Mouse (Mus musculus) T-helper 17 cell (primary cell): ENCODE measurements around the gene Tbk1.

ENCODE experiments used
- in situ Hi-C, 2 experiments: fragments of 300-600 bp; cut with MboI, MseI; formaldehyde crosslinking; loops; 1 replicate in 1 of 2; 2 replicates in 1 of 2; pipeline ENCODE4 v1.15.1; 2025; ENCODE audit warnings: high pct_unique_total_duplicates in 2 of 2

The Tbk1 gene

DNA sequence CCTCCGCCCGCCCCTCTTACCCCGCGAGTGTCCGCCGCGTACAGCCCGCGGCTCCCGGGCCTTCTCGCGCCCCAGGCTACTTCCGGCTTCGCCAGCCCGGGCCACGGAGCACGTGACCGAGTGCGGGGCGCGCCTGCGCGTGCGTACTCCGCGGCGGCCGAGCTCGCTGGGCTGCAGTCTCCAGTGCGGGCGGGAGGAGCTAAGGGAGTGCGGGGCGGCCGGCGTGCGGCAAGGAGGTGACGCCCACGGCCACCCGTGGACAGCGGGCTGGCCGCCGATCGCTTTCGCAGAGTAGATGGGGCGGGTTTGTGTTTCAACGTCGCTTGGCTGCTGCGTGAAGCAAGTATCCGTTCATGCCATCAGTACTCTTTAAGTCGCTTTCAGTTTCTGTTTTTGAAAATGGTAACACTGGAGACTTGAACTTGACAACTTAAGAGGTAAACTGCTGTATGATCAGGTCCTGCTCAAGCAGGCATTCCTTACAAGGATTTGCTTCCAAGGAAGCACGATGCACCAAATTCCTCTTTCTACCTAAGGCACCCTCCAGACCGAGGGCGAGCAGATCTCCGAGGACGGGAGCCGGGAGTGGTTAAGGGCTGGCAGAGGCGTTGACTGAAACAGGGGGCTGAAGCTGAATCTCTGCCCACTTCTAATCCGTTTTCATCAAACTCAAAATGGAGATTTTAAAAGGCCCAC lies at the start of gene Tbk1:
Gene Tbk1 (minus strand): TSS at position 113 of the 696 bp plus-strand sequence.
- in situ Hi-C loops, result no loop called here

DNA sequence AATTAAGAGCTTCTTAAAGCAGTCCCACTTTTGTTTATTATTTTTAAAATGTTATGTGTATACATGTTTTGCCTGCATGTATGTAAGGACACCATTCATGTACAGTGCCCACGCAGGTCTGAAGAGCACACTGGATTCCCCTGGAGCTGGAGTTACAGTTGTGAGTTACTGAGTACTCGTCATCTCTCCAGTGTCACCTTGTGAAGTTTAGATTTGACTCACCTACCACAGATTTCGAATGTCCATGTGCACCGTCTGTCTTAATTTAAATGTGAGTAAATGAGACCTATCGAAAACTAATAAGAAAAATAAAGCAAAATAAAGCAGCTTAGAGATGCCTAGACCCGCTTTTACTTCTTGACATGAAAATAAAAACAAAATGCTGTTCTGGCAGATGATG lies 49.7 kb upstream of the Tbk1 start:
- in situ Hi-C loops, result loop anchor here in 1 of 2 experiments (5.0 kb wide), 1 partner anchor 111 kb away; no protein-coding TSS in a partner anchor

DNA sequence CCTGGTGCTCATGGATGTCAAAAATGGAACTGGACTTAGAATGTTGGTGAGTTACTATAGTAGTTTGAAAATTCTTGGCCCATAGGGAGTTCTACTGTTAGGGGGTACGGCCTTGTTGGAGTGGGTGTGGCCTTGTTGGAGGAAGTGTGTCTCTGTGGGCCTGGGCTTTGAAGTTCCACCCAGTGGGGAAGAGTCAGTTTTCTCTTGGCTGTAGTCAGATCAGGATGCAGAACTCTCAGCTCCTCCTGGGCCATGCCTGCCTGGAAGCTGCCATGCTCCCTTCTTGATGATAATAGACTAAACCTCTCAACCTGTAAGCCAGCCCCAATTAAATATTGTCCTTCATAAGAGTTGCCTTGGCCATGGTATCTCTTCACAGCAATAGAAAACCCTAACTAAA lies 47.6 kb upstream of the Tbk1 start:
- in situ Hi-C loops, result loop anchor here in 1 of 2 experiments (5.0 kb wide), 1 partner anchor 408 kb away; no protein-coding TSS in a partner anchor

DNA sequence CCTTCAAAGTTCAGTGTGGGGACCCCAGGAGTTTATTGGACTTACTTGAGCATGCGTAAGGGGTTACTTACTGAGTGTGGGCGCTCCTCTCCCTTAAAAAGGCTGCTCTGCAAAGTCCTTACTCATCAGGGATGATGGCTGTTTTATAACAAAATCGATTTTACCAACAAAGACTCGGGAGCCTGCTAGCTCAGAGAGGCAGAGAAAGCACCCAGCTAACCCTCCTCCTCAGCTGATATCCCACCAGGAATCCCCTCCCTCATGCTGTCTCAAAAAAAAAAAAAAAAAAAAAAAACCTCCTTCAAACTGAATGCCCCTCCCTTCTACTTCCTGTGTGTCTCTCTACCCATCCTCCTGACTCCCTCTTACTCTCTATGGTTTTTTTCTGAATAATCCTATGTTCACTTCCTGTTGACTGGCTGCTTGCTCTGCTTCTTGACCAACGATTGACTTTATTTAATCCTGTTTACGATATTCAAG lies 42.0 kb upstream of the Tbk1 start:
- in situ Hi-C loops, result no loop called here

DNA sequence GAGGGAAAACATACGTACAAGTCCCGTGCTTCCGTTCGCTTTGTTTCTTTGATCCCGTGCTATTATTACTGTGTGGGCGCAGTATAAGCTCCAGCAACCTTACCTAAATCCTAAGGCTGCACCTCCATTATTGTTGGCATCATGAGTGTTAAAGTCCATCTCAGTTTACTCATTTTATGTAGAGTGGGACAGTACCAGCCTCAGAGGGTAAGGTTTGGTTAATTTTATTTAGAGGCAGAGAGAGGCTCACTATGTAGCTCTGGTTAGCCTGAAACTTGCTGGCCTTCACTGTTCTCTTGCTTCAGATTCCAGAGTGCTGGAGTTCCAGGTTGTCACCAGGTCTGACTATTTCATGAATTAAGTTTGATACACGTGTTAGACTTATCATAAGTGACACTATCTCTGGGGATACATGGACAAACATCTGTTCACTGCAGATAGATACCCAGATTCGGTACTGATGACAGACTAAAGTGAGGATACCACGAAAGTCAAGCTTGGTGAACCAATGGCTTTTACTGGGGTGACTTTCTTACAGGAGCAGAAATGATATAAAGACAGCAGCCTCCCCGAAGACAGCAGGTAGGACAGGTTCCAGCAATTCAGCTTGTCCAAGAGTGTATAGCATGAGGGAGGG lies 40.7 kb upstream of the Tbk1 start:
- in situ Hi-C loops, result no loop called here

DNA sequence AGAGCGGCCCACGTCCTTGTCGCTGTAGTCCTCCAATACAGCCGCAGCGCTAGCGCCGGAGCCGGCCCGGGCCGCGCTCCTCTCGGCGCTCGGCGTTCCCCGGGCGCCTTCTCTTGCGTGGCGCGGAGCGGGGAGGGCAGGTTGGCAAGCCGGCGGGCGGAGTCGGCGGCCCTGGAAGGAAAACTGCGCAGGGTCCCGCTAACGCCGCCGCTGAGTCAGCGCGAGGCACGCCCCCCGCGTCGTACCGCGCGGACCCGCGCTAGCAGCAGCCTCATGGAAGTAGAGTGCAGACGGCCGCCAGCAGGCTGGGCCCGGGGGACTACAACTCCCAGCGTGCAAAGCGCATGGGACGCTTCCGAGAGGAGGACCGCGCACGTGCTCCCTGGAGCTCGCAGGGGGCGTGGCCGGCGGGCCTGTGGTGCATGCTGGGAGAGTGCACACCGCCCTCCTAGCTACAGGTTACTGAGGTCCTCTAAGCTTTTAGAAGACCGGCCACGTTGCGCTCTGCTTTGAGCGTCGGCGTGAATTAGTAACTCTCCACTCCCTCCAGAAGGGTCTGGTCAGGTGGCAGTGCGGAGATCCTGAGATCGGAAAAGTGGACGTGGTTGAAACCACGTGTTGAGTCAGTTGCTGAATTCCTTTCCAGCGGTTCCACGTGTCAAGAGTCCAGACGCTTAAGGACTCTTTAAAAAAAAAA lies 39.7 kb upstream of the Tbk1 start, which contains the start of gene Xpot:
Gene Xpot (minus strand): TSS at position 147 of the 697 bp plus-strand sequence.
- in situ Hi-C loops, result no loop called here

DNA sequence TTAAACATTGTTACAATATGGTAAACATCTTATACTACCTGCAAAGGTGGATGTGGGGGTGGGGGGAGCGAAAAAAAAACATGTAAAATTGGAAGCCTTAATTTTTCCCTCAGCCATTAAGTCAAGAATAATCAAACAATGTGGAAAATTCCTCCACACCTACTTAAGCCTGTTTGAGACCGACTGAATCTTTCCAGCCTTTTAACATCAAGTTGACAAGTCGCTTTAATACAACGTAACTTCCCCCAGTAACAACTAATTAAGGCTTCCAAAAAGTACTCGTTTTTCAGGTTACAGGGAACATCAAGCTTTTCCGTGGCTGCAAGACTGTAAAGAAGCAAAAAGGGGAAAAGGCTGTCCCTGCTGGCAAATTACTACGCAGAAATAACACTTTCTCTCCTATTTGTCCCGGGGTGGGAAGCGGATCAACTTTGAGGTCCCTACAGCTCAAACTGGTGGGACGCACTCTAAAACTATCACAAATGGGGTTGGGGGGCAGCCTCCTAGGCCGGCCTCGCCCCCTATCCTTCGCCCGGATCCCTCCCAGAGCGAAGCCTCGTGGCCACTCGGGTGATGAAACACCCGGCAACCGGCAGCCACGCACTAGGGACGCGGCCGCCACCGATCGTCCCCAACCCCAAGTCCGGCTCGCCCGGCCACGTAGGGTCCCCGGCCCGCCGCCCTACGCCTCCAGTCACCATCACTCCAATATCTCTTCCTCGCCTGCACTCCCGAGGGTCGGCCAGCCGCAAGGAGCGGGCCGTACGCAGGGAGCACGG lies 39.0 kb upstream of the Tbk1 start:
- in situ Hi-C loops, result no loop called here

DNA sequence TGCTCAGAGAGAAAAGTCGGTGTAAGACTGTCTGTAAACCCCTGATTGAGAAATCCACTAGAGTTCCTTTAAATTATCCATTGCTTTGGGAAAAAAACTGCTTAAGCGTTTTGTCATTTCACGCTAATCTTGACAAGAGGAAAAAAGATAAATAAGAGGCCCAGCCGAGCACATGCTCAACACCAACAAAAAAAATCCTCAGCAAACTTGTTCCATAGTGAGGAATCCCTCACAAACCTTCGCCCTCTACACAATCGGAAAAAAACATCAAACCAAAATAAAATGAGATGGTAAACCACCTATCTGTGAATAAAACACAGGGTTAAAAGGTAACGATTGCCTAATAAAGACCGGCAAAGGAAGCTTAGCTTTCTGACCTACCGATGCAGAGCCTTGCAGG lies 38.4 kb upstream of the Tbk1 start:
- in situ Hi-C loops, result no loop called here

DNA sequence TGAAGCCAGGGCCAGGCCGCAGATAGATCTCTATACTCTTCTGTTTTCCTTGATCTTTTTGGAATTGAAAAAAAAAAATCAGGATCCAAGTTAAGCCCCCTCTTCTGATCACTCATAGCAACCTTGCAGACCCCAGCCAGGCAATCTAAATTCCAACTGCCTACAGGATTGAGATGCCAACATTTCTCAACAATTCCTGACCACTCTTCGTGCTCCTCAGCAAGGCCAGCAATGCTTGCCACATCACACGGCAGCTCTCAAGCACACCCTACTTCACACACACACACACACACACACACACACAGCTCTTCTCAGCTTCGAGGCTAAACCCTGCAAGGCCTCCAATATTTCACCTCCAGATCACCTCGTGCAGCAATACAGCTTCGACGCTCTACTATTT lies 37.1 kb upstream of the Tbk1 start:
- in situ Hi-C loops, result loop anchor here in 1 of 2 experiments (5.0 to 25.0 kb wide), 3 partner anchors 361 to 1539 kb away; partner anchors contain the start of gene Helb

DNA sequence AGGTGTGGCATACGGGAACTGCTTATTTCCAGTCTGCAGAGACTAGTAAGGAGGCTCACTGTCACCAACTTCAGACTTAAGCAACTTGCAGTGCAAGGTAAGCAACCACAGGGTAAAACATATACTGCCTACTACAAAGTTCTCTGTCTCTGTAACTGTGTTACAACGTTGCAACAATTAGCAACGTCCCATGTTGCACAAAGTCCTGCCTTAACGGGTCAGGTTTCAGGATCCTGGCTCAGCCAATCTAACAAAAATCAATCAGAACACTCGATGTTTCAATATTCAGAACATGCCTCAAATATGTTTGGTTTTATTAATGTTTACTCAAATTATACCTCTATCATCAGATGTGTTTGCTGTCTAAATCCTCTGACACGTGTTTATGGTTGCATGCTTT lies 35.8 kb upstream of the Tbk1 start:
- in situ Hi-C loops, result loop anchor here in 1 of 2 experiments (5.0 to 25.0 kb wide), 3 partner anchors 360 to 1540 kb away; partner anchors contain the start of gene Helb

DNA sequence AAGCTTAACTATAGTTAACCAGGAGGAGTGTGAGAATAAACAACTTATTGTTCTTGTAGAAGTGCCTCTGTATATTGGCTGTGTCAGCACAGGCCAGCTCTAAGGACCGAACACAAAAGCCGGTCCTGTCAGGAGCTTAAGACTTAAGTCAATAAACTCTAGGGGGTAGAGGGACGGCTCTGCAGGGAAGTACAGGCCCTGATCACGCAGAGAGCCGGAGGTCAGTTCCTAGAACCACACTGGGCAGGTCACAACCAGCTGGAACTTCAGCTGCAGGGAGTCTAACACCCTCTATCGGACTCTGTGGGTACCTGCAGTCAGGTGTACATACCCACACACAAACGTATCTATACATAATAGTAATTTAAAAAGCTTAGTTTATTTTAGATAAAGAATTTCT lies 29.3 kb upstream of the Tbk1 start:
- in situ Hi-C loops, result loop anchor here in 1 of 2 experiments (25.0 kb wide), 2 partner anchors 1504 to 1546 kb away; partner anchors contain the start of gene Helb

DNA sequence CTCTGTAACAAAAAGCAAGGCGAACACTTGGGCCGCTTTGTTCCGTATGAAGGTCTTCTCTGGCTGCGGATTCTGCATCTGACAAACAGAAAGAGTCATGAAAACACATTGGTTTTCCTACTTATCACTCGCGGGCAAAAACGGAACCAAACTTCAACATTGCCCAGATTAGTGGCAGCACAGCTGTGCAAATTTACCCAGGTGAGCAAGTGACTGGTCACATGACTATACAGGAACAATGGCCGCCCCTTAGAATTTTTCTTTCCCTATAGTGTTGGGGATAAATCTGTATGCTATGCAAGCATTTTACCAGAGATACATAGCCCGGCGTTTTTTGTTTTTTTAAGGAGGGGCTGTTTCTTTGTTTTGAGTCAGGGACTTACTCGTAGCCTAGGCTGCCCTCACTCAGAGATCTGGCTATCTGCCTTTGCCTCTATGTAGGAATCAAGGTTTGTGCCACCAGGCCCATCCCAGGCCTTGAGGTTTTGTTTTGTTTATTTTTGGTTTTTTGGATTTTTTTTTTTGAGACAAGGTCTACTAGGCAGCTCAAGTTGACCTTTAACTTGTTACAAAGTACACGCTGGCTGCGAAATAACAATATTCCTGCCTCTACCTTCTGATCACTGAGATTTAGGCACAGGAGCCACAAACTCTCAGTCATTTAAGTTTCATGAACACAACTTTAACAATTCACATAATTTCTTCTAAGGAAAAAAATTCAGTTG lies 28.7 kb upstream of the Tbk1 start:
- in situ Hi-C loops, result loop anchor here in 1 of 2 experiments (25.0 kb wide), 2 partner anchors 1503 to 1547 kb away; partner anchors contain the start of gene Helb

DNA sequence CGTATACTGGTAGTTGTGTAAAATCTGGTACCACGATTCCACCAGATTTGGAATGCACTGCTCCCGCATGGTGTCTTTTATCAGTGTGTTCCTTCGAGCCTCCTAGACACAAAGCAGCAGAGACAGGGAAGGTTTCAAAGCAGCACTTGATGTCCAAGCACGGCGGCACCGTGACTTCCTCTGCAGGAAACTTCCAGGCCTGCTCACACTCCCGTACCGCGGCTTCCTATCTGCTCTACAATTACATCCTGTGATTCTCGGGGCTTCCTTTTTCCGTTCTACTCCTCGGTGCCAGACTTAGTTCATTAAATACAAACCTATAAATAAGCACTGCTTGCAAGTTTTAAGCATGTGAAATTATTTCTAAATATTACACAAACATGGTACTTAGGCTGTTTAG lies 27.0 kb upstream of the Tbk1 start:
- in situ Hi-C loops, result loop anchor here in 1 of 2 experiments (25.0 kb wide), 2 partner anchors 1501 to 1549 kb away; partner anchors contain the start of gene Helb

DNA sequence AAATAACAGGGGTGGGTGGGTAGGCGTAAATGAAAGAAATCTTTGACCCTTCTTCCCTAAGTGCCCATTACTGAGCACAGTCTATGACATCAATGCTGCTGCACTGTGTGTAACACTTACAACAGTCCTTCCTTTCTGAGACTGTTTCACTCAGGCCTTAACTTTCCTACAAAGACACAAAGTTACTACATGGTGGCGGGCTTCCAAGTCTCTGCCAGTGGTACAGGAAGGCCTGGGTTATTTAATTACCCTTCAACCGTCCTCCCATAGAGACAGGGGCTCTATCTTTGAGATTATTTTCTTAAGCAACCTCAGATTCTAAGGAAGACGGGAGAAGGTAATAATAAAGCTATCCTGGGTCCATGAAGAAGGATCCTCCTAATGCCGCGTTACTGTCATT lies 25.9 kb upstream of the Tbk1 start:
- in situ Hi-C loops, result loop anchor here in 1 of 2 experiments (25.0 kb wide), 2 partner anchors 1500 to 1550 kb away; partner anchors contain the start of gene Helb

DNA sequence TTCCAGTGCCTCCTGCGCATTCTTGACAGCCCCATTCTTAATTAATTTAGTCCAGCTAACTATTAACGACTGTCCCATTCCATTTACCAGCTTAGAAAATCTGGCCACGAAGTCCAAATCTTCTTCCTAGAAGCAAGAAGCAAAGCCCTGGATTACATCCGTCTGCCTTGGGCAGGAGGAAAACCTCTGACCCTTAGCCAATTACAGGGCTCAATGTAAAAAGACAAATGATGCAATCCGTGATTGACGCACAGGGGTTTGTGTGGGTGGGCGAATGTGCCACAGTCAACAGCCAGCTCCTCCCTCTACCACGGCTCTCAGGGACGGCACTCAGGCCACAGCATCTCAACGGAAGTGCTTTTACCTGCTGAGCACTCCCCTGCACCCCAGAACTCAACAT lies 25.0 kb upstream of the Tbk1 start:
- in situ Hi-C loops, result loop anchor here in 1 of 2 experiments (25.0 kb wide), 2 partner anchors 1499 to 1551 kb away; partner anchors contain the start of gene Helb

DNA sequence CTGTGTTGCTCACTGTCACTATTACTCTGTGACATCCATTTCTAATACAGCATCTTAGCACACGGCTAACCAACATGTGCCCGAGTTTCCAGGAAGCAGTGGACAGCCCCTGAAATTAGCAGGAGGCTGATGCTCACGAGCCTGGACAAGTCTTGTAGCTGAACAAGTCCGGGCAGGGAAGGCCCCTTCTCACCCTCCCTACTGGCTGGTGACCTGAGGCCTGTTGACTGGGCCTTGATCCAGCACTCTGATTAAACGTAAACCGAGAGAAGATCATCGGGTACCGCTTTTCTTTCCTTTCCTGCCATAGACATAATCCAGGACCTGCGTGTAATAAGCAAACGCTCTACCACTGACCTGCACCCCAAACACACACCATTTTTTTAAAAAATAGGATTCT lies 21.6 kb upstream of the Tbk1 start:
- in situ Hi-C loops, result loop anchor here (5.0 to 25.0 kb wide), 4 partner anchors 46 to 1564 kb away; partner anchors contain the start of gene Helb (in 1 of the 2)

DNA sequence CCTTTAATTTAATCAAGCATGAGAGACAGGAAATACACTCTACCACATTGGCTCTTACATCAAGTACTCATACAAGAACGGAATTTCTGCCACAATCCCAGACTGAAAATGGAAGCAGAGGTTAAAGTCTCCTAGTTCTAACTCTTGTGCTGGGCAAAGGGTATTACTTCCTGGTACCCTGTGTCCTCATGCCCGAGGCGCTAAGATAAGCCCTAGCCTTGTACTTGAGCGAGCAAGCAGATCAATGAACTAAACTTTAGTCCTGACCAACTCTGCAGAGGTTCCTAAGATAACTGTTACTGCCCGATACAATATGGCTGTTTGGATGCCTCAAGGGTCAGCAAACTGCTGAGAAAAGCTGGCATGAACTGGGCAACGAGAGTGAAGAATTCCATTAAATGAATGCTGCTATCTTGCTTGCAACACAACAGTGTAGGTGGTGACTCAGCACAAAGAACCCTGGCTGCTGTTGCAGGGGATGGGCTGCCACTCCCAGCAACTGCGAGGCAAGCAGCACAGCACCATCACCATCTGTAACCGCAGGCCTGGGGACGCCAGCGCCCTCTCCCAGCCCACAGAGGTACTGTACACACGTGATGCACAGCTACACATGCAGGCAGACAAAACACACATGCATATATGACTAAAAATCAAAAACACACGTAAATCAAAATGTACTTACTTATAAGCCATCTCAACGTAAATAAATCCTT lies 18.2 kb upstream of the Tbk1 start:
- in situ Hi-C loops, result loop anchor here (5.0 to 25.0 kb wide), 4 partner anchors 42 to 1568 kb away; partner anchors contain the start of gene Helb (in 1 of the 2)

DNA sequence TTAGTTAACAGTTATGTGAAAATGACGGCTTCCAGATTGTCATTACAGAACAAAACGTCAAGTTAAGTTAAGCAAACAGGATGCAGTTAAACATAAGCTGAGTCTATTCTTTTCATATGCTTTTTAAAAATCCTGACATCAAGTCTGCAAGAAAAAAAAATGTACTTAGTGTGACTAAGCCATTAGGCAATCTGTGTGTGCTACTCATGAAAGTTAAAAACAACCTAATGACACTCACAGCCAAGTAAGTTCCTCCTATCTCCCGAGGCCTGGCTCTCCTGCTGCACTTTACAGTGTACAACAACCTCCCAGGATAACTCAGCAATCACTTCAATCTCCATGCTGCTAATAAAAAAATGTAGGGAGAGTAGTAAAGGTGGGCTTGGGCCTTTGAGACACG lies 17.0 kb upstream of the Tbk1 start:
- in situ Hi-C loops, result loop anchor here in 1 of 2 experiments (25.0 kb wide), 2 partner anchors 1491 to 1559 kb away; partner anchors contain the start of gene Helb

DNA sequence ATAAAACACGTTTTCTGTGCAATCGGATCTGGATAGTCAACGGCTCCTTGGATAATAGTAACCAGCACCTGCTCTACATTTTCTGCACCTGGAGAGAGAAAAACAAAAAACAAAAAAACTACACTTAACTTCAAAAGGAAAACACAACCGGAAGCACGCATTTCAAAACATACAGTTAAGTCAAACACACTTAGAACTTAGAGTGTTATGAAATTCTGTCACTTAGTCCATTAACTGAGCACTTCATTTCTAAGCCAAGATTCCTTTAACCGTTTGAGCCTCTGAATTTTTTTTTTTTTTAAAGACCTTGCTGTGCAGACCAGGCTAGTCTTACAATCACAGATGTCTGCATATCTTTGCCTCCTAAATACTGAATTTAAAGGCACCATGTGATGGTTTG lies 14.7 kb upstream of the Tbk1 start:
- in situ Hi-C loops, result loop anchor here in 1 of 2 experiments (25.0 kb wide), 2 partner anchors 1489 to 1561 kb away; partner anchors contain the start of gene Helb
